Mouse (Mus musculus) liver, postnatal 0 days (tissue): ENCODE measurements around the gene Rgl1. TPM values are rescaled to one million over a fixed set of nuclear protein-coding genes. Genes with fewer than 3 reads are reported as not detected.

ENCODE experiments used
- ATAC-seq: fragments of 200-750 bp; cut with Nextera tagmentation; 2 replicates; pipeline ENCODE4 v1.8.0; 2017; ENCODE audit warnings: mild to moderate bottlenecking, moderate library complexity
- DNase-seq: peaks from one replicate; pipeline ENCODE4 v3.0.0-alpha.2; 2016
- H3K27ac ChIP-seq: fragments of 300-500 bp; sonication (generic); 2 replicates; pipeline ENCODE4 v1.5.1; 2014; ENCODE audit warnings: antibody characterized with exemption, moderate library complexity, mild to moderate bottlenecking, low read depth
- H3K27me3 ChIP-seq: fragments of 300-500 bp; sonication (generic); 2 replicates; pipeline ENCODE4 v1.6.1; 2014; ENCODE audit warnings: low read length, control low read depth, mixed read lengths; ENCODE audit not compliant: insufficient read depth
- H3K36me3 ChIP-seq: fragments of 300-500 bp; sonication (generic); replicated peaks from 2 replicates; pipeline ENCODE4 v1.6.1; 2014; ENCODE audit warnings: mild to moderate bottlenecking, control low read depth, low read length, moderate library complexity, mixed read lengths; ENCODE audit not compliant: insufficient read depth
- H3K4me1 ChIP-seq: fragments of 300-500 bp; sonication (generic); 2 replicates; pipeline ENCODE4 v1.6.1; 2014; ENCODE audit warnings: antibody characterized with exemption, mild to moderate bottlenecking, control low read depth; ENCODE audit not compliant: insufficient read depth
- H3K4me2 ChIP-seq: fragments of 300-500 bp; sonication (generic); 2 replicates; pipeline ENCODE4 v1.6.1; 2014; ENCODE audit warnings: low read depth, mild to moderate bottlenecking, low read length, moderate library complexity, mixed read lengths
- H3K4me3 ChIP-seq: fragments of 300-500 bp; sonication (generic); 2 replicates; pipeline ENCODE4 v1.5.1; 2014; ENCODE audit warnings: low read depth, low read length
- H3K9ac ChIP-seq: fragments of 300-500 bp; sonication (generic); replicated peaks from 2 replicates; pipeline ENCODE4 v1.6.1; 2014; ENCODE audit warnings: mild to moderate bottlenecking, moderate library complexity
- H3K9me3 ChIP-seq: fragments of 300-500 bp; sonication (generic); 2 replicates; pipeline ENCODE4 v1.6.1; 2016; ENCODE audit warnings: mild to moderate bottlenecking, control low read depth, low read length, mixed read lengths
- CTCF ChIP-seq: sonication (generic); IDR thresholded peaks from 2 replicates; pipeline ENCODE4 v1.5.1; 2016; ENCODE audit warnings: antibody characterized with exemption, low read depth
- EP300 ChIP-seq: IDR thresholded peaks from 2 replicates; pipeline ENCODE4 v1.6.1; 2016; ENCODE audit warnings: antibody characterized with exemption, low read depth, mild to moderate bottlenecking
- WGBS: fragments of 180-500 bp; shearing (Covaris S2); extraction: QIAGEN DNeasy Blood & Tissue Kit; methylation state at CpG from one replicate; pipeline ENCODE4 v1.1.7; 2014; ENCODE audit not compliant: insufficient replicate concordance; 5-methylcytosine and 5-hydroxymethylcytosine counted together
- polyA plus RNA-seq: library from polyadenylated mRNA; unstranded; fragments of >200 nt; fragmentation: Nextera tagmentation; extraction: Ambion mirVana; gene quantifications from 2 replicates; pipeline ENCODE4 v1.2.1, GENCODE M21; 2015

The Rgl1 gene
- polyA plus RNA-seq, 1 experiment from 2014 or later: 16.2 TPM

DNA sequence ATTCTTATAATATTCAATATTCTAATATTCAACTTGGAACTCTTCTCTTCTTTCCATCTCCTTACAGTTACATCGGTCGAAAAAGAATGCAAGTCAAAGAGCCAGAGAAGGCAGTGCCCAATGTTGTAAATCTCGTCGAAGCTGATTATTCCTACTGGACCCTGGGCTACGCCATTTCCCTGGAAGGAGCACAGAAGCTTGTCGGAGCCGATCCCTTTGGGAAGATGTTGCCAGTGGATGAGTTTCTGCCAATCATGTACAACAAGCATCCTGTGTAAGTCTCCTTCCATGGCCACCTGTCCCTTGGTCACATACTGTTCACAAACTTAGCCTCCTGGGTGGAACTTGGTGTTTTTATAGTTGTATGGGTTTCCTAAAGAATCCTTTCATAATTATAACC lies 259.4 kb downstream of the Rgl1 start:
- TF ChIP-seq EP300: no peak
- TF ChIP-seq CTCF: no peak
- H3K36me3 ChIP-seq: no peaks in the 10 kb centered on the region
- DNase-seq (no peak), ATAC-seq (no peak)
- H3K9me3 ChIP-seq: no peaks in the 10 kb centered on the region
- no peak overlapping the region for H3K4me2 ChIP-seq
- no peak overlapping the region for H3K27ac ChIP-seq
- WGBS: 86% methylated on average over 7 of the region's 7 CpGs
- no peak overlapping the region for H3K9ac ChIP-seq
- no peaks in the 10 kb centered on the region for H3K27me3 ChIP-seq
- H3K4me3 ChIP-seq: no peak overlapping the region
- H3K4me1 ChIP-seq: no peaks in the 10 kb centered on the region

DNA sequence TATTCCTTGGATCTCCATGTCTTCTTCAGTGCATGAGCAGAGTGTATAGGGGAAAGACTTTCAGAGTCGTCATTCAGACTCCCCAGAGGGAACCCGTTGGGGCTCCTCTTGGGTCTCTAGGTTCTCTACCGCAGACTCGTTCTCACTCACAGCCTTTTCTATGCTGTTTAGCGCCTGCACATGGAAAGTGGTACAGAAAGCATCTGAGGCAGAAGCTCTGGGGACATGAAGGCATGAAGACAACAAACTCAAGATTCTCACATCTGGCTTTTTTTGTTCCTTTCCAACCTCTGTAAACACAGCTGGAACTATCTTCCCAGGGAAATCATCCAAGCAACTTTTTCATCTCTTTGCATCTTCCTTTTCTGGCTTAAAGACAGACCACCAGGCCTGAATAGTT lies 260.0 kb downstream of the Rgl1 start:
- no peaks in the 10 kb centered on the region for H3K27me3 ChIP-seq
- no peaks in the 10 kb centered on the region for H3K9me3 ChIP-seq
- no peaks in the 10 kb centered on the region for H3K4me1 ChIP-seq
- H3K4me2 ChIP-seq: no peak overlapping the region
- no peak overlapping the region for H3K27ac ChIP-seq
- WGBS: 86% methylated on average over 5 of the region's 5 CpGs
- H3K9ac ChIP-seq: no peak overlapping the region
- DNase-seq (no peak), ATAC-seq (no peak)
- H3K36me3 ChIP-seq: no peaks in the 10 kb centered on the region
- TF ChIP-seq CTCF: no peak
- TF ChIP-seq EP300: no peak
- H3K4me3 ChIP-seq: no peak overlapping the region

DNA sequence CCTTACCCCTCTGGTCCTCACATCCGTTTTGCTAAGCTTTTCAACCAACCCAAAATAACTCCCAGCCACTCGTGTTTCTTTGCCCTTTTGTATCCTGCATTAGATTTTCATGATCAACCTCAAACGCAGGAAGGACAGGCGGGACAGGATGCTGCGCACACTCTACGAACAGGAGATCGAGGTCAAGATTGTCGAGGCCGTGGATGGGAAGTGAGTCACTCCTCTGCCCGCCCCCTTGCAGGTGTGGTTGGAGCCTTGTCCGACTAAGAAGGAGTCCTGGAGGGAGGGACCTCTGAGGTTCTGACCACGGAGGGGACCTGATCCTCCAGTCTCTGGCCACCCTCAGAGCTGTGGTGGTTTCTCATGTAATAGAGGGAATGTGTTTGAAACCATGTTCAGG lies 266.3 kb downstream of the Rgl1 start:
- H3K4me3 ChIP-seq: no peak overlapping the region
- no peaks in the 10 kb centered on the region for H3K27me3 ChIP-seq
- TF ChIP-seq CTCF (no peak), EP300 (no peak)
- no peak for DNase-seq
- 40% methylated on average over 12 of the region's 12 CpGs for WGBS
- no peak overlapping the region for H3K4me2 ChIP-seq
- peaks cover 5% of the 10 kb centered on the region; the same call in 1 of the 2 replicates for H3K4me1 ChIP-seq
- H3K27ac ChIP-seq: no peak overlapping the region
- ATAC-seq: no peak
- H3K9me3 ChIP-seq: no peaks in the 10 kb centered on the region
- H3K9ac ChIP-seq: no peak overlapping the region
- H3K36me3 ChIP-seq: no peaks in the 10 kb centered on the region

DNA sequence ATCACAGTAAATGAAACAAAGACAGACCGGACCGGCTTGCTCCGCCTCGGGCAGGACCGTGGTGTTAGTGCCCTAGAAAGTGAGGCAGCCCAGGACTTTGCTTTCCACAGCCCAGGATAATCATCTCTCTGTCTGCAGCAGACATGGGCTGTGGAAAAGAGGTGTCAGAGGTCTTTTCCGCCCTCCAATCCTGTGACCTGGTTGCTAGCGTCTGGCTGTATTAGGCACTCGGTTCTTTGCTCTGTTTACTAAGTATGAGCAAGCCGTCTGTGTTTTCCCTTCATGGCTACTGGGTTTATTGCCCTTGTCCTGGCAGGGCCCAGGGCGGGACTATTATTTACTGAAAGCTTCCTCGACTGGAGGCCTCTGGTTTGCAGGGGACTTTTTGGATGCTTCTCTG lies 268.6 kb downstream of the Rgl1 start:
- Histone ChIP-seq H3K9me3 (no peaks in the 10 kb centered on the region), H3K9ac (no peak overlapping the region), H3K4me1 (peaks cover 5% of the 10 kb centered on the region; the same call in 1 of the 2 replicates), H3K27me3 (no peaks in the 10 kb centered on the region), H3K36me3 (no peaks in the 10 kb centered on the region), H3K4me3 (no peak overlapping the region), H3K4me2 (peak overlapping the region; percentile 42), H3K27ac (no peak overlapping the region; the same call in 1 of the 2 replicates)
- TF ChIP-seq CTCF (no peak), EP300 (no peak)
- no peak for ATAC-seq
- no peak for DNase-seq
- 32% methylated on average over 11 of the region's 11 CpGs for WGBS

DNA sequence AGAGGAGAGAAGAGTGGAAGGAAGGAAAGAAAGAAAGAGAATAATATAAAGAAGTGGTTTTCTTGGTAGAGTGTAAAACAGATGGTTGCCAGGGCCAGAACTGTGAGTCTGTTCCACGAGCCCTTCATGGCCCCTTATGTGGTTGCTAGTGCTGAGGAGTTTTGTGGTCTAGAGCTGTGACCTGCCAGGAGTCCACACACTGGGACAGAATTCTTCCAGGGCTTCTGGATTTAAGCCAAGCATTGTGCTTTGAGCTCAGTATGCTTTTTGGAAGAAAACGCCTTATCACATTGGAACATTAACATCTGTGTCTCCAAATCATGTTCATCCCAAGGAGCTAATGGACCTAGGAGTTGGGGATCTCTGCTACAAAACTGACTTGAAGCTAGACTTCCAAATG lies 269.3 kb downstream of the Rgl1 start:
- ATAC-seq (no peak), DNase-seq (no peak)
- H3K4me3 ChIP-seq: no peak overlapping the region
- H3K9ac ChIP-seq: no peak overlapping the region
- 53% methylated on average over 2 of the region's 2 CpGs for WGBS
- peaks cover 5% of the 10 kb centered on the region; the same call in 1 of the 2 replicates for H3K4me1 ChIP-seq
- H3K9me3 ChIP-seq: no peaks in the 10 kb centered on the region
- H3K36me3 ChIP-seq: no peaks in the 10 kb centered on the region
- H3K27ac ChIP-seq: no peak overlapping the region
- H3K27me3 ChIP-seq: no peaks in the 10 kb centered on the region
- TF ChIP-seq CTCF (no peak), EP300 (no peak)
- no peak overlapping the region for H3K4me2 ChIP-seq

DNA sequence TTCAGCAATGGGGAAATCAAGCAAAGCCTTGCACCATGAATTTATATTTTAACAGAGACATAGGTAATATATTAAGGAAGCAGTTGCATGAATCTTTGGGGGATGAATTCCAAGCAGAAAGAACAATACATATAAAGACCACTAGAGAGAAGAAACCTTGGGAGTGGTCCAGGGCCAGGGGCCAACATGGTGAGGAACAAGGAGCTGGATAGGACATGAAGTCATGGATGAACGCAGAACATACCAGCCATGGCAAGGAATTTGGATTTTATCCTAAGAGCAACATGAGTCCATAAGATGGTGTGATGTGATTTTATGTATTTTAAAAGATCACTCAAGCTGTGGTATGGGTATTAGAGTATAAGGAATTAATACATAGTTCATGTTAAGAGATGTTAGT lies 273.9 kb downstream of the Rgl1 start:
- Histone ChIP-seq H3K4me2 (no peak overlapping the region), H3K9me3 (no peaks in the 10 kb centered on the region), H3K27ac (no peak overlapping the region), H3K9ac (no peak overlapping the region), H3K4me1 (peaks cover under 1% of the 10 kb centered on the region; the same call in 1 of the 2 replicates), H3K4me3 (no peak overlapping the region), H3K27me3 (no peaks in the 10 kb centered on the region), H3K36me3 (no peaks in the 10 kb centered on the region)
- WGBS: 79% methylated on average over 1 of the region's 1 CpGs
- DNase-seq: no peak
- ATAC-seq: no peak
- no peak for TF ChIP-seq CTCF
- no peak for TF ChIP-seq EP300

DNA sequence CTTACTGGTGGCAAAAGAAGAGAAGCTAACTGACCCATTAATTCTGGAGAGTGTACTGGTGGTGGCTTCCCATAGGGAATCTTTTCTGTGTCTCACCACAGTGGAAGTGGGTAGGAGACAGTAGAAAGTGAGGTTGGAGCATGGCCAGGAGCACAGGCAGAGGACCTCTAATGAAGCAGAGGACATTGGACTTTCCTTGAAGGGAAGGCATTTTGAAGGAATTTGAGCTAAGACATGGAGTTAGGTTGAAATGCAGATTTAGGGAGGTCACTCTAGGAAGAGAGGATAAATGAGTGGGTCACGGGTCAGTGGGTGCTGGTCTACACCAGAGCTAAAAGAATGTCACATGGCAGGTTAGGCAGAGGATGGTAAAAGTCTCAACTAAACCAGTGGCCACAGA lies 275.3 kb downstream of the Rgl1 start:
- ATAC-seq (no peak), DNase-seq (no peak)
- no peaks in the 10 kb centered on the region for H3K27me3 ChIP-seq
- H3K27ac ChIP-seq: no peak overlapping the region
- no peak overlapping the region for H3K4me3 ChIP-seq
- WGBS: 82% methylated on average over 1 of the region's 1 CpGs
- no peaks in the 10 kb centered on the region for H3K36me3 ChIP-seq
- H3K4me2 ChIP-seq: no peak overlapping the region
- no peaks in the 10 kb centered on the region for H3K9me3 ChIP-seq
- H3K9ac ChIP-seq: no peak overlapping the region
- H3K4me1 ChIP-seq: no peaks in the 10 kb centered on the region
- TF ChIP-seq CTCF (no peak), EP300 (no peak)
